Mouse (Mus musculus) mesoderm, embryonic 11.5 days (tissue): ENCODE data around the gene Pde8b.

Source experiments
- DNase-seq: peaks from one replicate; pipeline ENCODE4 v3.0.0-alpha.2; 2012; ENCODE audit warnings: low read depth, low spot score

Gene Pde8b

DNA sequence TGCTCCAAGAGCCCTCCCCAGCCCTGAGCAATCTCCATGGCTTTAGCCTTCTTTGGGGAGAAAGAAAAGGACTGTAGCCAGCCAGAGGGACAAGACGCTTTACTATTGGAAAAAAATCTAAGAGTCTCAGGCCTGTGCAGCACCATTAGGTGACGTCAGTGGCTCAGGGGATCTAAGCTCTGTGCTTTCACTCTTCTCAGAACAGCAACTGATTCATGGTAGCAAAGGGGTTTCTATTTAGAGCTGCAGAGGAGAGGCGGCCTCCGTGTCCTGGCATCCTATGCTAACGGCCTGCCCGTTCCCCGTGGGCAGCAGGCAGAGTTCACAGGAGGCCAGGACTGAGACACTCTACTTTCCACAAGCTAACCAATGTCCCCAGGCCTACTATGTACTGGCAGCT is 169.1 kb downstream of the Pde8b start:
- no peak for DNase-seq

DNA sequence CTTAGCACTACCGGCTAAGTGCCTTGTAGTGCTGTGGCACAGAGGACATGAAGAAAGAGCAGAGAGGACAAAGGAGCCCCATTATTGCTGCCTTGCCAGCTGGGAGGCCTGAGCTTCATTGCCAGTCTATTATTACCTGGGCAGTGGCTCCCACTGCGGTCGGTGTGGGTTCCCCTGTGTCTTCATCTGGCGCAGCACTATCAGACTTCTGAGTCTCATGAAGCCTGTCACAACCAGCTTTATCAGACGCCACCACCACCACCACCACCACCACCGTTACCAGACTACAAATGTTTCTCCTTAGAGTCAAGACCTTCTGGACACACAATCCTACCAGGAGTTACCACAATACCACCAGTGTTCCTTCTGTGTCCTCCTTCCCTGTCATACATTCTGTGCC is 171.6 kb downstream of the Pde8b start:
- DNase-seq: no peak

DNA sequence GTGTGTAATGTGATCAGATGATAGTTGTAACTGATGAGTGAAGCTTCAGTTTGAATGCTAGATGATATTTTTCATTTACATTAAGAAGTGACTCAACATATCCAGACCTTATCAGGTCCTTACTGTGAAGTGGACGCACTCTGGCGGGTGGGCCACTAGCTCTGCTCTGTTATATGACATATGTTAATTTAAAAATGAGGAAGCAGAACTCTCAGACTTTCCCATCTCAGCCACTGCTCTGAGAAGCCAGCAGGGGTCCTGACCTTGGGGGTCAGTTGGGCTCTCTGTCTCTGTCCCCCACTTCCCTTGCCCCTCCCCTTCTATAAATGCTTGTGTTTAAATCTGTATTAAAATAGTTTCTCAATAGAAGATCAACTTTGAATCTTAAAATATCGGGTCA is 172.4 kb downstream of the Pde8b start:
- no peak for DNase-seq

DNA sequence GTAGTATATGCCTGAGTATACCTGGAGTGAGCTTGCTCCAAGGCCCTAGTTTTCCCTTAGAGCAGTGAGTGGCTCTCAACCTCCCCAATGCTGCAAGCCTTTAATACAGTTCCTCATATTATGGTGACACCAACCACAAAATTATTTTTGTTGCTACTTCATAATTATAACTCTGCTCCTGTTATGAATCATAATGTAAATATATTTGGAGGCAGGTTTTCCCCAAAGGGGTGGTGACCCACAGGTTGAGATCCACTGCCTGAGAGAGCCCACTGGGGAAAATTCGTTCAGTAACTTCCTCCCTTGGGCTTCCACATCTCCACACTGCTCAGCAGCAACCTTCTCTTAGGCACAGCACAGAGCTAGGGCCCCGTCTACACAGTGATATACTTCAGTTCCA is 174.0 kb downstream of the Pde8b start:
- DNase-seq: no peak

DNA sequence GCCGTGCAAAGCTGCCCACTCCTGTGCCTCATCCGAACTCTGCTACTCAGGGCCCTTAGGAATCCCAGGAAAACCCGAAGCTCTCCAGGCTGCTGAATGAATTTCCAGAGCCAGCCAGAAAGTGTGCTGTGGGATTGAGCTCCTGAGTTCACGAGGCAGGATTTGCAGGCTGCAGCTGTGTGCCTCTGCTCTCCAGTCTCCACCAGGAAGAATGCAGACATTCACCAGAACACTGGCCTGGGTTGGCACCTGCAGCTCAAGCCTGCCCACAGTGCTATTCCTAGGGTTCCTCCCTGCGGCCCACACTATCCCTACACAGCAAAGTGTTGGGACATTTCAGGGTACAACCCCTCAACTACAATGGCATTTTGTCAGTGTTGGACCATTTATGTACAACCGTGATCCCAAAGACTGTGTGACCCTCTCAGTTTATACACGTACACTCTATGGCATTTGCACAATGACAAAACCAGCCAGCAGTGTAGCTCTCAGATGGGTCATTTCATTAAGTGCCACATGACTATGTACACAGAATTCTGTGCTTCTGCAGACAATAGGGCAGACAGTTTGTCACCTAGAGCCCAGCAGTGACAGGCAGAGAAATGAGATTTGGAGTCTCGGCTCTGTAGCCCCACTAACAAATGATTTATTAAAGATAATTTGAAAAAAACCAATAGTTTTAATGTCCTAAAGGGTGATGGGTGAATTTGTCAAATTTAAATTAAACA is 176.5 kb downstream of the Pde8b start:
- no peak for DNase-seq

DNA sequence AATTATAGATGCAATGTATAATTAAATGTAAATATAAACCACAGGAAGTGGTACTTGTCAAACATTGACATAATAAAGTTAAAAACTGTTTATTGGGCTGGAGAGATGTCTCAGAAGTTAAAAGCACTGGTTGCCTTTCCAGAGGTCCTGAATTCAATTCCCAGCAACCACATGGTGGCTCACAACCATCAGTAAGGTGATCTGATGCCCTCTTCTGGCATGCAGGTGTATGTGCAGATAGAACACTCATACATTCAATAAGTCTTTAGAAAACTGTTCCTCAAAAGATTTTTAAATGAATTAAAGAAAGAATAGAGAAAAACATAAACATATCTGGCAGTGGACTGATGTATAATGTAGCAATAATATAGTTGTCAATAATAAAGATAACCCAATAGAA is 179.9 kb downstream of the Pde8b start:
- DNase-seq: no peak

DNA sequence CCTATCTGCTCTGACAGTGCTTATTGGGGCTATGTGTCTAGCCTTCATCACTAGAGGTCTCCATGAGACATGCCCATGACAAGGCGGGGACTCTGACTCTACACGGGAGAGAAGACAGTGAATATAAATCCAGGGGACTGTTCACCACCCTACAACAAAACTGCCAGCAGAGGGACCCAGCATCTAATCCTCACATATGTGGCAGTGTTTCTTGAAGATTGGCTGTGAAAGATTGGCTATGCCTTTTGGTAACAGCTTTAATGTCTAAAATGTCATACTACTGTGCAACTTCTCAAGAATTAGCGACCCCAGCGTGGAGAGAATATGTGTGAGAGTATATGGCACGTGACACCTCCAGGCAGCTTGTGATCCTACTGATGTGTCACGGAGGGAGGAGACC is 182.3 kb downstream of the Pde8b start:
- DNase-seq: no peak

DNA sequence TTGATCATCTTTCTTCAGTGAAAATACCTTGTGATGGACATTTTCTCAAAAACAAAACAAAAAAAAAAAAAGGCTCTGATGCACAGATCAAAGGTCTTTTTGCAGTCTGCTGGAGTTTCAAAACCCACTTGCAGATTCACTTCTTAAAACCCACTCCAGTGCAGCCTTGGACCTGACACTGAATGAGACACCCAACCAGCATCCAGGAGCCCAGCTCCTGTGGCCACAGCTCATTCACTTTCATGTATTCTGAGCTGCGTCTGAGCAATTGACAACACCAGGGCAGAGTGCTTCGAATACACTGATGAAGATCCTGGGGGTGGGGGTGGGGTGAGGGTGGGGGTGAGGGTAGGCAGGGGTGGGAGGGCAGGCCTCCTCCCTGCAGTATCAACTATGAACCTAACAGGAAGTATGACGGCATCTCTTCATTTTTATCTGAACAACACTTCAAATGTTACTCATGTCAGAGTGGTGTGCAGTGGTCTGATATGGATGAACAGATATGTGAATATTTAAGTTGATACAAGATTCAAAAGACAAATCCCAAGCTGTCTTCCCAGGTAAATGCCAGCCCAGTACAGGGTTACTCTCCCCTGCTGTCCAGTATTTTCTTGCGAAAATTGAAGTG is 186.6 kb downstream of the Pde8b start:
- DNase-seq: no peak

DNA sequence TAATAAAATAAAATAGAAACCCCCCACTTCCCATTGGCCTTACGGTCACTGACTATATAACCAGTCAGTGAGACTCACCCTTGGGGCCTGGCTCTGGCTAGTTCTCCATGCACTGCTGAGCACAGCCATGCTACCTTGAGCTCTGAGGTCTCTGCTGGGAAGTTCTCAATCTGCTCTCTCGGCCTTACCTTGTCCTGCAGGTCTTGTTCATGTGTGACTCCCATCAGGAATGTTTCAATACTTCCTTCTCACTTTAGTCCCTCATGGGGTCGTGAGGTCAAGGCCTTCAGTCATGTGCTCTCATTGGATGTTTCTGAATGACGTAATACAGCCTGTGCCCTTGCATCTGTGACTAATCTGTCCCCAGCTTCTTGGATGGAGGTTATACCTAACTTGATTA is 191.3 kb downstream of the Pde8b start:
- DNase-seq: no peak

DNA sequence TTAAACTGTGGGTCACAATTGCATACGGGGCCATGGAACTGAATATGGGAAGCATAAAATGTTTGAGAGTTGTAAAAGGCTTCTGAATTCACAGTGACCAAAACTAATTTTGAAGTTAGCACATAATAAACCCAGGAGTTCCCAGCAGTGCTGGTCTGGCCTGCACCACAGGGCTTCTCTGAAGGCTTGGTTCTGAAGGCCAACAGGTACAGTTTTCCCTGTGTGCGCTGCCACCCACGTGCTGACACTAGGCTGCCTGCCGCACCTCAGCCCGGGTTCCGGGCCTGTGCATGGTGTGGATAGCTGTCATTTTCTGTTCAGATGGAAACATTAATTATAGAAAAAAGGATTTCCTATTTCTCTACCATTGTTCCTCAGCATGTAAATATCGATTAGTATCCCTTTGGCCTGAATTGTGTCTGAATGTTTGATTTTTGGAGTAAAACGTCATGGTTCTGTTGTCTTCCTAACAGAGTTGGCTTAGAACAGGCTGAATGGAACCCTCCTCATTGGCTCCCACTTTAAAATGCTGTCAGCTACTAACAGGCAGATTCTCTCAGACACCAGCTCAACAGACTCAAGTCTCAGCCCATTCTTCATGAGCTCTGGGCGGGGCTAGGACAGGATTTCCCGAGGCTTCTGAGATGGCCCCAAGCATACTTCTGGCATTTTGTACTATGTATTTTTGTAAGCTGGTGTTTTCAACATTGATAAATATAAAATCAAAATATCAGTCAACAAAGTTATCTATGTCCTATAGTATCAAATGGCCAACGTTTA is 193.4 kb downstream of the Pde8b start:
- no peak for DNase-seq

DNA sequence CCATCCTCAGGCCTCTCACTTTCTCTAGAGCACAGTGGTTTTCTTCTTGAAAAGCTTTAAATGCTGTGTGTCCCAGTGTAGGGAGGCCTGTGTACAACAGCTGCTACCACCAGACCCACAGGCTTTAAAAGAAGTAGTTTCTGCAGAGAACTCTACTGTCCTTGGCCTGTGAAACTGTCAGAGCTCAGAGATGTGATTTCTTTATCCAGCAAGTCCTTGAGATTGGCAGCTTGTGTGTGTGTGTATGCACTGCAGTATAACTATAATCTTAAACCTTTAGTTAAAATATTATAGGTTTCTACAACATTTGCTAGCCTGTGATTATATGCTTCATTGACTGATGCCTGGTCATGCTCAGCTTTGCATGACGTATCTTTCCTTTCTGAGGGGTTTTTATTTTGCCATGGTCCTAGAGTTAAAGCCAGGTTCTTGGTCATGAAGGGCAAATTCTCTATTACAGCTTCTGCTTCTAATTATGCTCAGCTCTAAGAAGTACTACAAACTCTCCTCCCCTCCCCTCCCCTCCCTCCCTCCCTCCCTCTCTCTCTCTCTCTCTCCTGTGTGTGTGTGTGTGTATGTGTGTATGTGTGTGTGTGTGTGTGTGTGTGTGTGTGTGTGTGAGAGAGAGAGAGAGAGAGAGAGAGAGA is 194.3 kb downstream of the Pde8b start:
- no peak for DNase-seq

DNA sequence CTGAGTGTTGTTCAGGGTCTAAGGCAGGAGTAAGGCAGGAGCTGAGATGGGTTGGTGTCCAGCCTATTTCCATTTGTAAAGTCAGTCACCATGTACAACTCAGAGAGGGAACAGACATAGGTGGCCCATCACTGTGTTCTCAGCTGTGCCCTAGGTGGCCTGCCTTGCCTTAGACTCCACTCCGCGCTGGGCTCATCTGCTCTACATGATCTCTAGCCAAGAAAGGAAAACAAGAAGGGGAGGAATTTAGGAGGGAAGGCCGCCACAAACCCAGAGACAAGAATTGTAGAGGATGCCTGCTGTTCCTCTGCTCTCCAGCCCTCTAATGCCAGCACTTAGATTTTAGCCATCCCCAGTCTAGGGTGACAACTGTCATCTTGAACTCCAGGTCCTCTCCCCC is 197.7 kb downstream of the Pde8b start:
- no peak for DNase-seq

DNA sequence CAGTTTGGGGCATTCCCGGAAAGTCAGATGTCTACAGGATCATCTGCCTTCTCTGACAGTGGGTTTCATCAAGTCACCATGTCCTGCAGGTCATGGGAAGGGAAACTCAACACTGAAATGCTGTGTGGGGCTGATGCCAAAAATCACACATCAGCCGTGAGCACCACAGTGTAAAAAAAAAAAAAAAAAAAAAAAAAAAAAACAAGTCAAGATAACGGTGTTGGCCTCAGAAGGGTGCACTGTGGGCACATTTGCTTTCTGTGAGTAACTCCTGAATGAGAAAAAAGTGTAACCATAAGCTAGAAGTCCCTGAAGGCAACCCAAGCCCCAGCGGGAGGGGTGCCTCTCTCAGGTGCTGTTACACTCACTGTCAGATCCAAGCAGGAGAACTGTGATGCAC is 199.7 kb downstream of the Pde8b start:
- no peak for DNase-seq

DNA sequence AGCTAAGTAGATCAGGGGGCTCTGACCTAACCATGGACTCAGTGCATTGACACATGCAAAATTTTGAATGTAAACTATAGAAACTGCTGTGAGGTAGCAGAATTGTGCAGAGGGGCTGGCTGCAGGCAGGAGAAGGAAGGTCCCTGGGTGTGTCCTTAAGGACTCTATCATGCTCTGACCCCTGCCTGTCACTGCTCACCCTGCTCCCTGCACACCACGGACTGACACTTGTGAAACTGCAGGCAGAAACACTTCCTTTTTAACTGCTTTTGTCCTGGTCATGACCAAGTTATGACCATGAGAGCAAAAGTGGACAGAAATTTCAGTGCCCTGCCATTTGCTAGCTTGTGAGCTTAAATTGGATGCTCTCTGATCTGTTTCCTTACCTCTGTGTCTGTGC is 206.0 kb downstream of the Pde8b start:
- DNase-seq: no peak

DNA sequence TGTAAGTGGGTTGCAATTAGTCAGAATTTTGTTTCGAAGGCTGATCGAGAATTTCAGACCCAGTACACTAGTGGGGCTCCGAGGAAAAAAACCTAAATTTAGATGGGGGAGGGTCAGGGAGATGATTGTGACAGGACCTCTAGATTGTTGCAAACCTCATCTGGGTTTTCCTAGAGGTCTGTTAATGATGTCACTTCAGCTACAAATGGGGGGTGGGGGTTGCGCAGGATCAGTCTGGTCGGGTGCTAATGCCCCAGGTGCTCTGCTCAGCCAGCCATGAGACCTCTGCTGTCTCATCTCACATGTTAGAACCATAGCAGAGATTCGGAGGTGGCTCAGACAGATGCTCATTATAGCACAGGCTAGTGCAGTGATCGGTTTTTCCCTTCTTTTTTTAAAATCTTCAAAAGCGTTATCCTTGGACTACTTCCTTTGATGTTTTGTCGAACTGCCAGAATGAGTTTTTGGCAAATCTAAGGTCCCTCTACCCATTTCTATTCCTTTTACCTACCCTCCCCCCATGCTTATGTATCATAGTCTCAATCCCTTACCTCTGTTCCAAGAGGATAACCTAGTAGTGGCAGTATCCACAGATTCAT is 209.9 kb downstream of the Pde8b start:
- DNase-seq: no peak

DNA sequence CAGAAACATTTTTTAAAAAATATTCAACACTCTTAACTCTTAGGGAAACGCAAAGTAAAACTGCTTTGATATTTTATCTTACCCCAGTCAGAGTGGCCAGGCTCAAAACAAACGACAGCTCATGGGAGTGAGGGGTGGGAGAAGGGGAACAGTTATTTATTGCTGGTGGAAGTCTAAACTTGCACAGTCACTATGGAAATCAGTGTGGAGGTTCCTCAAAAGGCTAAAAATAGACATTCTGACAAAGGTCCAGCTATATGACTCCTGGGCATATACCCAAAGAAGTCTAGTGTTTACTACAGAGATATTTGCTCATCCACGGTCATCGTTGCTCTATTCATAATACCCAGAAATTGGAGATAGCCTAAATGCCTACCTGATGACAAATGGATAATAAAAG is 211.9 kb downstream of the Pde8b start:
- no peak for DNase-seq

DNA sequence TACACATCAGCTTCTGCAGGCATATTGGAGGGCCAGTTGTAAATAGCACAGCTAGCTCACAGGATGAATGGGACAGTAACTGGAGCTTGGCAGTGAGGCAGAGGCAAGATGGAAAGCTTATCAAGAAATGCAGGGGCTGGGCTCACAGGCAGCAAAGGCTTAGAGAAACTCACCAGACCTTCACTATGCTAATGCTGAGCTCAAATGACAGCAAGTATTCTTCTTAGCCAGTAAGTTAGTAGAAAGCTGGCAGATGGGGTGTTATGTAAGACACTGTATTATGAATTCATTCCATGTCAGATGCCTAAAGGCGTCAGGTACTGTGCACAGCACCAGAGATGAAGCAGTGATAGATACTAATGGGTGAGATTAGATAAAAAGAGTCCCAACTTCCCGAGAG is 215.4 kb downstream of the Pde8b start:
- no peak for DNase-seq

DNA sequence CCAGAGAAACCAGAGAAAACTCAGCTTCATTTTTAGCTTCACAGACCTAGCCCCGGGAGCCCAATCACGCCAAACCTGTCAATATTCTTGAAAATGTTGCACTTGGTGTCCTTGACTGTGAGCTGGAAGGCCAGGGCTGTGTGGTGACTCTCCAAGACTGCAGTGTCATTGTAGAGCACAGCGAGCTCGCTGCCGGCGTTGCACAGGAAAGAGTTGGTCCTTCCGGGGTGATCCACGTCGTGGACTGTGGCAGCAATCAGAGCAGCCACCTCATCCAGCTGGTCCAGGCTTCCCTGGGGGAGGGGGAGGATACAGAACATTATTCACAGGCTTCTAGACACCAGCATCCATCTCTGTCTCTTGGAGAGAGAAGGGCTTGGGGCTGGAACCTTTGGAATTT is 216.0 kb downstream of the Pde8b start:
- DNase-seq: no peak

DNA sequence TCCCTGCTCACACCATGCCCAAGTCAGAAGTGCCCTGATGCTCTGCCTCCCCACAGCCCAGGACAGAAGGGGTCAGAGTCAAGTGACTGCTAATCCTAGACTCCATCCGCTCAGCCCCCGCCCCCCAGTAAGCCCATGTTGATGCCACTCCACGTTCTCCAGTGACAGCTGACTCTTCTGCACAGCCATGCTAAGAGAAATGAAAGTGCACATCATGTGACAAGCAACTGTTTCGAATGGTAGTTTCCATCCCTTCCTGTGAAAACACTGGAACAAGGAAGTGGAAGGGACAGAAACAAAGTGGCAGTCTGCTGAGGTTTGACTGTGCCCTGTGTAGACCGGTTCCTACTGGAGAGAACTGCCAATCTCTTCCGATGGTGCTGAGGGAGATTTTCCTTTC is 217.2 kb downstream of the Pde8b start:
- DNase-seq: no peak

DNA sequence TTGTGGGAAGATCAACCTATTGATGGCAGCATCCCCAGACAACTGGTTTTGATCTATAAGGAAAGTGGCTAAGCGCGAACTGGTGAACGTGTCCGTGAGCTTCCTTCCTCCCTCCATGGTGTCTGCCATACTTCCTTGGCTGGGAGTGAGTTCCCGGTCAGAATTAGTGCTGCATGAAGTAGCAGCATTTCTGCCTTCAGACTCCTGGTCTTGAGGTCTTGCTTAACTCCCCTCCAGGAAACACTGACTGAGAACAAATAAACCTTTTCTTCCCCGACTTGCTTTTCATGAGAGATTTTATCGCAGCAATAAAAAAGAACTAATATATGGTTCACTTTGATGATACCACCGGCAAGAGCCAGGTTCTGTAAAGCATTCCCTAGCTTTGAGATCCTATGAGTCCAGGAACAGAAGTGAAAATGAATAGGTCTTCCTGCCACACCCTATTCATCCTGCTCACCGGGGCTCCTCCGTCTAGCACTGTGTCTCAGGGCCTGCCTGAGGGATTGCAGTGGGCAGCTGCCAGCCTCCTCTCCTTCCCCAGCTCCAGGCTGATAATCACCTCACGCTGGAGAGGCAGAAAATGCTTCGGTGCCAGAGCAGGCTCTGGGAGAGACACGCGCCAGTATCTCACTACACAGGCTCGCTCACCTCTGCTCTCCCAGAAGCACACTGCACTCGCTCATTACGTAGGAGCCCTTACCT is 217.9 kb downstream of the Pde8b start:
- DNase-seq: no peak

DNA sequence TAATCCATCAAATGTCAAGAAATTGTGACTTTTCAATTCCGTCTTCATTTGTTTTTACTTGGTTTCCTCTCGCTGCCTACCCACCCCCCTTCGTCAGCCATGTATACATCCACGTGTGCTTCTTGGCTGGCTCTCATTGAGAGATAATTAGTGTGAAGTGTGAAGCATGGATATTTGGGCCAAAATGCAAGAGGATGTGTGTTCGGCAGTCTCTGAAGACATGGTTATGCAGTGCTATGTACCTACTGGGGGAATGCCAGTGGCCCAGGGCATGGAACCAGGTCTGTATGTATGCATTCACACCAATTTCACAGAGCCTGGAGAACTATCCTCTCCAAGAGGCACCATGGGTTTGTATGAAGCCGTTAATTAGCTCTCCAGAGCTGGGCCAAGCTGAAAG is 219.3 kb downstream of the Pde8b start:
- no peak for DNase-seq
